Mouse (Mus musculus): Measurements from ENCODE around the gene Isx.

The Isx gene

DNA sequence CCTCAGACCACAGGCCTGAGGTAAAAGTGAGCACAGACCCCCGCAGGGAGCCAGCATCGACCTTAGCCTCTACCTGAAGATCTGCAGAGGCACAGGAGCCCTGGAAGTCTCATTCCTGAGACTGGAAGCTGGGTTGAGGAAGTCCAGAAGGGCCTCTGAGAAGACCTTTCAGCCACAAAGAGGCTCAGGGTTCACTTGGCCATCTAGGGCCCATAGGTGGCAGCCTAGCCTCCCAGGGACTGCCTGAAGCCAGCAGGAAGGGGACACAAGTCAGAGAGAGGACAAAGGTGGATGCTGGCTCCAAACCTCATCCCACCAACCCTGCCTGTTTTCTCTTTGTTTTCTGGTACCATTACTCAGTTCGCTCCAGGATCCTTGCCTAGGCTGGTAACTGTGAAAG lies at the start of gene Isx:
TSS of gene Isx (plus strand) at position 234 of the 400 bp plus-strand sequence.
- DNase-seq: no peak

GRCm38 (mm10) chr8:74827689-74828088 lies 45.3 kb upstream of the Isx start:
- DNase-seq: no peak

DNA sequence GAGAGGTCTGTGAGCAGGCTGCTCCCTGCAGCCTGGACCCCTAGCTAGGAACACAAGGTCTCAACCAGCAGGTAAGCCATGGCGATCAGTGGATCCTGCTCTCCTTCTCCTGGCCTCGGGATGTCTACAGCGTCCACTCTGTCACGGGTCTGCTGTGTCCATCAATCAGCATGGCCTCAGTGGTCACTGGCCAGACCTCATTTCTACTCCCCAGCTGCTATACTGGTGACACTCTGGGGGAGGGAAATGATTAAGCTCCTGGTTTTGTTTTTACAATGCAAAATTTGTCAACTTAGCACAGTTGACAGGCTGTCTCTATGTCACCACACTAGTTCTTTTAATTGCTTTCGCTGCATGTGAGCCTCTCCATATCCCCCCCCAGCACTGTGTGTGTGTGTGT lies 41.7 kb upstream of the Isx start:
- DNase-seq: no peak

DNA sequence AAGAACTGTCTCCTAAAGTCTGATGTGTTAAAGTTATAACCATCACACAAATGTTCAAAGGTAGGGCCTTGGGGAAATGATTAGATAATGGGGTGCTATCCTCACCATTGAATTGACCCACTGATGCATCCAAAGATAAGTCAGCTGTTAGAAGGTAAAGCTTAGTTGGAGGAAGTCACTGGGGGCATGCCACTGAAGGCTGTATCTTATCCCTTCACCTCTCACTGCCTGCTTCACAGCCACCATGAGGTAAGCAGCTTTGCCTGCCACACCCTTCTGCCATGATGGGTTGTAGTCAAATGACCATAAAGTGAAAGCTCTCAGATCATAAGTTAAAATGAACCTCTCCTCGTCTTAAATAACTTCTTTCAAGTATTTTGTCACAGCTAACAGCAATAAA lies 38.7 kb upstream of the Isx start:
- DNase-seq: no peak

GRCm38 (mm10) chr8:74847376-74848048 lies 25.5 kb upstream of the Isx start:
- DNase-seq: no peak

DNA sequence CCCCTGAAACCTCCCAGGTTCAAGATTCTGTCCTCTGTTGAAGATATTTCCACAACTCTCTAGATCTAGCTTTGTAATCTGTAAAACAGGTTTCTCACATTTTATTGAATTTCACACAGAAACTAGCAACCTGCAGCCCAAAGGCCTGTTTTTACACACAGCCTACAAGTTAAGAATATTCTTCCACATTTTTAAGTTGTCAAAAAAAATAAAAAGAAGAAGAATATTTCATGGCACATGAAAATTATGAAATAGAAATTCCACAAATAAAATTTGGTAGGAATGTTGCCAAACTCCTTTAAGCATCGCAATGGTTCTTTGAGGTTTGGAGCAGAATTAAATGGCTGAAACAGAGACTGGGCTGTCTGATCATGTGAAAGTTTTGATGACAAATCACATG lies 24.3 kb upstream of the Isx start:
- no peak for DNase-seq

DNA sequence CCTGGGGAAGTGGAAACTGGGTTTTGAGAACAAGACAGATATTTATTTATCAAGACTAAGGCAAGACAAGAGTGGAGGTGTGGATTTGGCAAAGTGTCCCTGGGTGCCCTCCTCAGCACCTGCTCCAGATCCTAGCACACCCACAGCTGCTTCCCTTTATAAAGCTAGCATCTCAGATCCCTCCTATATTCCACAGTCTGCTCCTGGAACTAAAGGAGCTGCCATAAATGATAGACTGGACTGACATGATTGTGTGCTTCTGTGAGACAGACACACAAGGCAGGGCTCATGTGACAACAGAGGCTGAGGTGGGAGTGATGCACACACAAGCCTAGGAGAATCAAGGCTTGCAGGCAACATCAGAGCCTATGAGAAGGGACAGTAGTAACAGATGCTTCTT lies 22.0 kb upstream of the Isx start:
- DNase-seq: no peak

DNA sequence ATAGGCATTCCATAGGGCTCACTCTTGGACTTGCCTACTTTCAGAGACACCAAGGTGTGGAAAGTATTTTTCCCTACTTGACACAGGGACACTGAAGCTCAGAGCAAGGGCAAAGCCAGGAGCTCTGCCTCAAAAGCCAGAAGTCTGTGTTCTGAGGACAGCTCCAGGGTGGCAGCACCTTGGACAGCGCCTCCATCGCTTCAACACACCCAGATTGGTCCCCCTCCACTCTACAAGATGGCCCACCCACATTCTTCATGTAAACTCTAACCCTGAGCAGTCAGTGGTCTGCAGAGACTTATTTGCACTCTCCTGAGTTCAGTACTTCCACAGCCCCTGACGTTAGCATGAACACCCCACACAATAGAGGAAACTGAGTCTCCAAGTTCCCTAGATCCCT lies 21.1 kb upstream of the Isx start:
- DNase-seq: no peak

- DNase-seq: peak; percentile 12
Observed at GRCm38 (mm10) chr8:74853488-74853887, 19.5 kb upstream of the Isx start.

GRCm38 (mm10) chr8:74854786-74855185 lies 18.2 kb upstream of the Isx start:
- DNase-seq: no peak

GRCm38 (mm10) chr8:74855341-74855740 lies 17.6 kb upstream of the Isx start:
- DNase-seq: no peak

GRCm38 (mm10) chr8:74859241-74859640 lies 13.7 kb upstream of the Isx start:
- DNase-seq: no peak

DNA sequence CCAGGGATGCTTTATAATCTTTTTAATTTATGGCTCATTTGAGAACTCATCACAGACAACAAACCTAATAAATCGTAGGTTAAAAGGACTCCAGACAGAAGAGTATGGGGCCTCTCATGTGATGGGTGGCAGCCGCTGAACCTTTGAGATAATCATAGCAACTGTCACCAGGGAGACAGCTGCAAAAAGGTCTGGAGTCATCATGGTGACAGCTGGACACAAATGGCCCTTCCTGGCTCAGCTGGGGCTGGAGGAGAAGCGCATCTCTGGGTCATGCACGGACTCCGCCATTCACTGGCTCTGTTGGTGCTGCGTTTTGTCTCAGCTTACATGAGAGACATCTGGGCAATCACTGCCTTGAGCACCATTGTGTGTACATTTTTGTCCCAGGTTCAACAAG lies 12.5 kb upstream of the Isx start:
- no peak for DNase-seq

- DNase-seq: no peak
Observed at GRCm38 (mm10) chr8:74862598-74862997, 10.4 kb upstream of the Isx start.

DNA sequence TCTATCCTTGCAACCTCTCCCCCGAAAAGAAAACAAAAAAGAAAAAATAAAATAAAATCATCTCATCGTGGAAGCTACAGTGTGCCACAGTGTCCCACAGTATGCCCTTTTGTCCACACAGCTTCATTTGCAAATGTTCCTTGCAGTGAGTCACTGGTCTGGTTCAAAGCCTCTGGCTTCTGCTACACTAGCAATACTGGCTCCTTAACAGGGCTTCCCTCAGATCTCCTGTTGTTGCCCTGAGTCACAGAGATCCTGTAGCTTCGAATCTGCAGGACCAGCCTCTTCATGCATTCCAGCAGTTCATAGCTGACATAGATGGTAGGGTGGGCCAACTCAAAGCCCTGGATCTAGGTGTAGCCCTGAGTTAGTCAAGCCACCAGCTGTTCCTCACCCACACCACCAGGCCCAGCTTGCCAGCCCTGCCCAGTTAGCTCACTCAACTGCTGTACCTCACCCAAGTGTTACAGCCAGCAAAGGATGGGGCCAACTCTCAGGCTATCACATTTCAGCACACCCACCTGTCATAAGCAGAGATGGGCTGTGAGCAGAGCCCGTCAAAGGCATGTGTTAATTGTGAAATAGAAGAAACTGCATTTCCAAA lies 2.5 kb upstream of the Isx start:
- DNase-seq: no peak

DNA sequence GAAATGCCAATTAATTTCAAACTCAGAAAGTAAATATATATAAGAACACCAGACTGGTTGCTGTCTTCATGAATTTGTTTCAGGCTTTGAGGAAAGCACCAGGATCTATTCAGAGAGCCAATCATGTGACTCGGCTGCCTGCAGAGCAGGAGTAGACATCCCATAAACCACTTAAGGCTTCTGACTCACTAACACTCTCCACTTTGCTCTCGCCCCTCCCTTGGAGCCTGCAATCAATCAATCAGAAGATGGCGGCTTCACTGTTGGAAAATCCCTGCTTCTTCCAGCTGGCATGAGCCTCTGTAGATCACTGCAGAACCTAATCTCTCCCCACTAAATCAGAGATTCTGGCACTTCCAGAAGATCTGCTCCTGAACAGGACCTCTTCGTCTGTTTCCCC lies 1.3 kb upstream of the Isx start:
- no peak for DNase-seq

- no peak for DNase-seq
Observed at GRCm38 (mm10) chr8:74872151-74872823, 686 bp upstream of the Isx start.

GRCm38 (mm10) chr8:74874565-74874964 lies 1.6 kb downstream of the Isx start:
- no peak for DNase-seq

DNA sequence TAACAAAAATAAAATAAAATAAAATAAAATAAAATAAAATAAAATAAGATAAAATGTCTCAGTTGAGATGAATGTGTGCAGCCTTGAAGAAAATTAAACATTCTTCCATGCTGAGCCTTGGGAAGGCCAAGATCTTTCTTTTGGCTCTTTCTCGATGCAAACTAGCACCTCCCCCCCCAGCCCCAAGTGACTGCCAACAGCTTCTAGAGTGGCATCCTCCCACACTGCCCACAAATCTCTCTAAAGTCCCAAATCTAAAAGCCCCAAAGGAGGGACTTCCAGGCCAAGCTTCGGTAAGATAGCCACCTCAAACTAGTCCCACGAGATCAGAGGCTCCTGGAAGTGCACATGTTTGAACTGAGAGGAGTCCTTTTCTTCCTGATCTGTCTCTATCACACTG lies 5.7 kb downstream of the Isx start:
- no peak for DNase-seq

DNA sequence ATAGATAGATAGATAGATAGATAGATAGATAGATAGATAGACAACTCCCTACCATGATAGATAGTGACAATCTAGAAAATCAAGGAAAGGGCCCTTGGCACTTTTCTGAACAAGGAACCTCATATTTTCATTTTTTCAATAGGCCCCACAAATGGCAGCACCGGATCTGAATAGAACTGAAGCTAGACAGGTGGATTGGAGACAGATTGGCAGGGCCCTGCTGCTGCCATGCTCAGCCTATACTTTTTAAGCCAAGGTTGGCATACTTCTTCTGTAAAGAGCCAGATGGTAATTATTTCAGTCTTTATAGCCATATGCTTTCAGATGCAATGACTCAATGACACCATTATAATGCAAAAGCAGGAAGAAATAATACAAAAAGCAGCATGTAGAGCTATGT lies 15.8 kb downstream of the Isx start:
- DNase-seq: peak; percentile 71

GRCm38 (mm10) chr8:74891030-74891429 lies 18.1 kb downstream of the Isx start:
- DNase-seq: peak; percentile 32

DNA sequence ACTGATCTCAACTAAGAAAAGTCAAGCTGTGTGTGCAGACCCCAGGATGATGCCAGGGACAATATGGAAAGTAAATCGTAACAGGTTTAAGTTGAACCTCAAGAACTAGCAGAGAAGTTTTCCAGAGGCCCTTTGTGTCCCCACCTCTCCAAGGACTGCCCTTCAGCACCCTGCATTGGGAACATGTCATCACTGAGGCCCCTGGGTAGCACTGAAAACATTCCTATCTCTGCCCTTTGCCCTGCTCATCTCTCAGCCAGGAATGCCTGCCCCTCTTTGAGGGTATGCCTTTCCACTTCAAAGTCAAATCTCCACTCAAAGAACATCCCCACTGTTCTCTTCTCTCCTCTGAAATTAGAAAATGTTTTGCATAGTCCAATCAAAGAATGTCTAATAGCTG lies 23.3 kb downstream of the Isx start:
- DNase-seq: no peak

- DNase-seq: no peak
Observed at GRCm38 (mm10) chr8:74897315-74897714, 24.3 kb downstream of the Isx start.

DNA sequence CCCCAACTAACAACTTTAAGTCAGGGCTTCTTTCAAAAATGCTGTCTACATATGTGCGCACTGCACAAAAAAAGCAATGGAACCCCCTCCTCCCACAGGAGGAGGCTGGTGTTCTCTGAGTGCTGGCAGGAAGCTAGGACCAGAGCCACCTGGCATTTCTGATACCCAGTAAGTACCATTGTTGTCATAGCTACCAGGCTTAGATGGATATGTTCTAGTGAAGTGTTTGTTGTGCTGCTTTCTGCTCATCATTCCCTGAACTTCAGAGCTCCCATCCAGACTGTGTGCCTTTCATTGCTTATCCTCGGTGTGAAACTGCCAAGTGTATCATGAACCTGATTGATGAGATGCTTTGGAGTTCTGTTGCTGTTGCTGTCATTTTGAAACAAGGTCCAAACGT lies 26.8 kb downstream of the Isx start:
- DNase-seq: no peak

- DNase-seq: no peak
Observed at GRCm38 (mm10) chr8:74901765-74902164, 28.8 kb downstream of the Isx start.
